In genomic region chr3:128471111-128471510, GRCm38 (mm10) we compare ENCODE assay signal across 9 mouse cellular contexts.
DNase-seq lines count a peak whose midpoint lies in the region; ATAC-seq lines count a peak whose summit lies in the region.
"Had no signal": no experiment of that assay in that cellular context is flagged by ENCODE, and none has a peak within 500 bp of the region (broad histone marks: within the 10 kb centered on the region; RNA-seq: fewer than 3 reads in every experiment).

No protein-coding gene starts in this region.

- H3K27ac ChIP-seq in hindbrain, embryonic 10.5 days = no peak overlapping the region
- no peak overlapping the region for H3K27ac ChIP-seq in hindbrain, embryonic 12.5 days
- no peak overlapping the region for H3K27ac ChIP-seq in neural tube, embryonic 15.5 days (replicated peaks)

- no peaks in the 10 kb centered on the region for H3K9me3 ChIP-seq in hindbrain, embryonic 10.5 days
- H3K9me3 ChIP-seq in hindbrain, embryonic 12.5 days (replicated peaks) = no peaks in the 10 kb centered on the region
- no peaks in the 10 kb centered on the region for H3K9me3 ChIP-seq in neural tube, embryonic 15.5 days (replicated peaks)

- WGBS in hindbrain, embryonic 10.5 days = 62% methylated on average over 3 of the region's 3 CpGs
- 59% methylated on average over 3 of the region's 3 CpGs for WGBS in hindbrain, embryonic 12.5 days
- WGBS in neural tube, embryonic 15.5 days = 62% methylated on average over 3 of the region's 3 CpGs

- H3K36me3 ChIP-seq in hindbrain, embryonic 10.5 days = no peaks in the 10 kb centered on the region
- H3K36me3 ChIP-seq in hindbrain, embryonic 12.5 days = no peaks in the 10 kb centered on the region
- H3K36me3 ChIP-seq in neural tube, embryonic 15.5 days = no peaks in the 10 kb centered on the region

- no peak overlapping the region for H3K9ac ChIP-seq in hindbrain, embryonic 12.5 days
- H3K9ac ChIP-seq in neural tube, embryonic 15.5 days (replicated peaks) = no peak overlapping the region

- peak; percentile 7 for DNase-seq in hindbrain, embryonic 10.5 days (ENCODE audit: low spot score)
- peak; percentile 13 for DNase-seq in neural tube, embryonic 10.5 days (ENCODE audit: extremely low spot score, low spot score)
- DNase-seq in embryo, embryonic 9.5 days (ENCODE audit: extremely low spot score) = peak; percentile 32
- peak; percentile 10 for DNase-seq in yolk sac, embryonic 10.5 days (ENCODE audit: low spot score)
- DNase-seq: cerebellum, postnatal 36 days; right cerebral cortex, postnatal 4 days had no signal

- H3K4me1 ChIP-seq in hindbrain, embryonic 10.5 days (replicated peaks) = no peaks in the 10 kb centered on the region
- H3K4me1 ChIP-seq in hindbrain, embryonic 12.5 days = no peaks in the 10 kb centered on the region
- no peaks in the 10 kb centered on the region for H3K4me1 ChIP-seq in neural tube, embryonic 15.5 days

- no peak overlapping the region for H3K4me3 ChIP-seq in hindbrain, embryonic 10.5 days
- no peak overlapping the region for H3K4me3 ChIP-seq in hindbrain, embryonic 12.5 days
- H3K4me3 ChIP-seq in neural tube, embryonic 15.5 days (replicated peaks) = no peak overlapping the region

- no peak for ATAC-seq in hindbrain, embryonic 12.5 days (ENCODE audit: low FRiP score)
- ATAC-seq in neural tube, embryonic 15.5 days (ENCODE audit: low FRiP score) = no peak
- ATAC-seq in CD4-positive, CD25-positive, alpha-beta regulatory T cell, adult 4 months = no peak

- H3K27me3 ChIP-seq in hindbrain, embryonic 10.5 days (ENCODE audit: insufficient read depth, poor library complexity, severe bottlenecking) = no peaks in the 10 kb centered on the region
- H3K27me3 ChIP-seq in hindbrain, embryonic 12.5 days = no peaks in the 10 kb centered on the region
- H3K27me3 ChIP-seq in neural tube, embryonic 15.5 days (replicated peaks) = no peaks in the 10 kb centered on the region

- no peak overlapping the region for H3K4me2 ChIP-seq in hindbrain, embryonic 12.5 days (replicated peaks)
- H3K4me2 ChIP-seq in neural tube, embryonic 15.5 days = no peak overlapping the region
